Mouse (Mus musculus) neural tube, embryonic 13.5 days (tissue): ENCODE measurements around the gene Ccl22. TPM values are rescaled to one million over a fixed set of nuclear protein-coding genes. Genes with fewer than 3 reads are reported as not detected.

Experiments
- ATAC-seq: fragments of 200-750 bp; cut with Nextera tagmentation; 2 replicates; pipeline ENCODE4 v1.8.0; 2017; ENCODE audit warnings: low read depth, mild to moderate bottlenecking, moderate TSS enrichment, moderate library complexity
- H3K27ac ChIP-seq: fragments of 300-500 bp; sonication (generic); replicated peaks from 2 replicates; pipeline ENCODE4 v1.5.1; 2015; ENCODE audit warnings: moderate library complexity, mild to moderate bottlenecking, inconsistent platforms
- H3K27me3 ChIP-seq: fragments of 300-500 bp; sonication (generic); 2 replicates; pipeline ENCODE4 v1.6.1; 2015; ENCODE audit warnings: mild to moderate bottlenecking, inconsistent platforms
- H3K36me3 ChIP-seq: fragments of 300-500 bp; sonication (generic); 2 replicates; pipeline ENCODE4 v1.6.1; 2015; ENCODE audit warnings: mild to moderate bottlenecking, inconsistent platforms
- H3K4me1 ChIP-seq: fragments of 300-500 bp; sonication (generic); replicated peaks from 2 replicates; pipeline ENCODE4 v1.6.1; 2015; ENCODE audit warnings: inconsistent platforms
- H3K4me2 ChIP-seq: fragments of 300-500 bp; sonication (generic); 2 replicates; pipeline ENCODE4 v1.6.1; 2015; ENCODE audit warnings: inconsistent platforms, mild to moderate bottlenecking, moderate library complexity
- H3K4me3 ChIP-seq: fragments of 300-500 bp; sonication (generic); 2 replicates; pipeline ENCODE4 v1.5.1; 2015; ENCODE audit warnings: mild to moderate bottlenecking, inconsistent platforms
- H3K9ac ChIP-seq: fragments of 300-500 bp; sonication (generic); 2 replicates; pipeline ENCODE4 v1.6.1; 2015; ENCODE audit warnings: moderate library complexity, mild to moderate bottlenecking, inconsistent platforms
- H3K9me3 ChIP-seq: fragments of 300-500 bp; sonication (generic); 2 replicates; pipeline ENCODE4 v1.6.1; 2016; ENCODE audit warnings: inconsistent platforms
- WGBS: fragments of 180-500 bp; shearing (Covaris S2); methylation state at CpG from one replicate; pipeline ENCODE4 v1.1.7; 2015; 5-methylcytosine and 5-hydroxymethylcytosine counted together
- polyA plus RNA-seq: library from polyadenylated mRNA; unstranded; fragments of >200 nt; fragmentation: Nextera tagmentation; extraction: Ambion mirVana; gene quantifications from 2 replicates; pipeline ENCODE4 v1.2.1, GENCODE M21; 2015

The Ccl22 gene
- polyA plus RNA-seq, 1 experiment from 2014 or later: not detected

GRCm38 (mm10) chr8:94781838-94782235 is 36.4 kb downstream of the Ccl22 start:
- Histone ChIP-seq H3K9ac (no peak overlapping the region), H3K27me3 (no peaks in the 10 kb centered on the region), H3K9me3 (no peaks in the 10 kb centered on the region), H3K36me3 (no peaks in the 10 kb centered on the region), H3K4me1 (peaks cover 22% of the 10 kb centered on the region), H3K27ac (no peak overlapping the region), H3K4me2 (no peak overlapping the region), H3K4me3 (no peak overlapping the region)
- peak; percentile 30; the same call in 1 of the 2 replicates for ATAC-seq
- 10% methylated on average over 11 of the region's 11 CpGs for WGBS

DNA sequence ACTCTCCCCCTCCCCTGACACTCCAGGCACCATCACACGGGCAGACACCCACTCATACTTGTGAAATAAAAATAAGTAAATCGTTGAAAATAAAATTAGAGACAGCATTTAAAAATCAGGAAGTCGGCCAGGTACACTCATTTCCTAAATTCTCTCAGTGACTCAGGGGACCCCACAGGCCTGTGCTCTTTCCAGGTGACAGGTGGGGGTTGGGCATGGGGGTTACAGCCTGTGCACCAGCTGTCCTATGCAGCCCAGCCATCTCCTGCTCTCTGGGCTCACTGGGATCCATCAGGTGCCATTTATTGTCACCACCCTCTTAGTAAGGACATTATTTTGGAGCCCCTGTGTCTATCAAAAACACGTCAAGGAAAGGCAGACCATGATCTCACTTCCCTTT is 38.5 kb downstream of the Ccl22 start:
- no peak overlapping the region for H3K4me2 ChIP-seq
- no peaks in the 10 kb centered on the region for H3K36me3 ChIP-seq
- no peaks in the 10 kb centered on the region for H3K27me3 ChIP-seq
- no peak overlapping the region for H3K4me3 ChIP-seq
- H3K9me3 ChIP-seq: no peaks in the 10 kb centered on the region
- no peak overlapping the region for H3K9ac ChIP-seq
- H3K4me1 ChIP-seq: peaks cover 16% of the 10 kb centered on the region
- no peak overlapping the region for H3K27ac ChIP-seq
- 76% methylated on average over 4 of the region's 4 CpGs for WGBS
- ATAC-seq: no peak

- Histone ChIP-seq H3K4me3 (no peak overlapping the region), H3K9me3 (no peaks in the 10 kb centered on the region), H3K27me3 (no peaks in the 10 kb centered on the region), H3K4me2 (no peak overlapping the region), H3K9ac (no peak overlapping the region), H3K27ac (no peak overlapping the region), H3K36me3 (no peaks in the 10 kb centered on the region), H3K4me1 (peaks cover 15% of the 10 kb centered on the region)
- no peak for ATAC-seq
- WGBS: 71% methylated on average over 12 of the region's 12 CpGs
Measured at GRCm38 (mm10) chr8:94785247-94785985, 40.0 kb downstream of the Ccl22 start.

GRCm38 (mm10) chr8:94785995-94786595 is 40.7 kb downstream of the Ccl22 start:
- H3K4me1 ChIP-seq: peaks cover 15% of the 10 kb centered on the region
- WGBS: 69% methylated on average over 6 of the region's 6 CpGs
- no peaks in the 10 kb centered on the region for H3K27me3 ChIP-seq
- no peak overlapping the region for H3K9ac ChIP-seq
- H3K36me3 ChIP-seq: no peaks in the 10 kb centered on the region
- H3K4me3 ChIP-seq: no peak overlapping the region
- ATAC-seq: no peak
- H3K9me3 ChIP-seq: no peaks in the 10 kb centered on the region
- H3K4me2 ChIP-seq: no peak overlapping the region
- no peak overlapping the region for H3K27ac ChIP-seq

DNA sequence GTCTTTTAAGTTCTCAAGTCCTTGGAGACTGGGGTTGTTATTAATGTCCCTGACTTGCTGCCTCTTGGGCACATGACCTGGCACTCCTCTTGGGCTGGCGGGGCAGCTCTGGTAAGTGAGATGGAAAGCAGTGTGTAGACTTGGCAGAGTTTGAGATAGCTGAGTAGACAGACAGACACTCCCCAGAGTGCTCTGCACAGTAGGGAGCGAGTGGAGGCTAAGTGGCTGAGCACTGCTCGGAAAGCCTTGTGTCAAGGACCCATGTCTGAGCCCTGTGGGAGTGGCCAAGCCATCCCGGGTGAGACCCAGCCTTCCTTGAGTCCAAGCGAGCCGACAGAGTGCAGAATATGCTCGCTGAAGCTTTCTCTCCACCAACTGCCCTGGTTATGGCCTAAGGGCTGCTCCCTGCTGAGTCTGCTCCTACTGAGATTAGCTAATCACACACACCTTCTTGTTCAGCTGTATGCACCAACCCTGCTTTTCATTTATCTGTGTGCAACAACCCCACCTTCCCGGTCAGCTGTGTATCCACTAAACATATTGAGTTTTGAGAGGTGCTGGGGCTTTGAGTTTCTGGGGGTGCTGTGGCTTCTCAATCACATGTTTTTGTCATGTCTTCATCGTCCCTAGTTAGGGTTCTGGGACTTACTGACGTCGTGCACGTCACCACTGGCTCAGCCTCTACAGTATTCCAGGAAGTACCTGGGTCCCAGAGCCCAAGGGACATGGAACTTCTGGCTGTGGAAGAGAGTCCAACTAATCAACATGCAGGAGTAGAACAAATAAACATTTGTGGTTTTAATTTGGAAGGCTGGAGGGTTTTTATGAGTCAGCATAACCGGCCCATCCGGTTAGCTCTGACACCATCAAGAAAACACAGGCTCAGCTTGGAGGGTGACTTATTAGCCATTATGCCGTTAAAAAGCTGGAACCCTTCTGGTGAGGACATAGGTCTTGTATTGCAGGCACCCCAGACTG is 42.4 kb downstream of the Ccl22 start:
- Histone ChIP-seq H3K4me2 (no peak overlapping the region), H3K4me1 (0 out of 2 replicates have a peak, but pooled peaks cover 6% of the 10 kb centered on the region), H3K27ac (no peak overlapping the region), H3K36me3 (no peaks in the 10 kb centered on the region), H3K27me3 (no peaks in the 10 kb centered on the region), H3K9ac (no peak overlapping the region), H3K4me3 (no peak overlapping the region), H3K9me3 (no peaks in the 10 kb centered on the region)
- no peak for ATAC-seq
- WGBS: 65% methylated on average over 15 of the region's 15 CpGs

GRCm38 (mm10) chr8:94789256-94789955 is 44.0 kb downstream of the Ccl22 start:
- Histone ChIP-seq H3K9ac (no peak overlapping the region), H3K4me2 (no peak overlapping the region), H3K9me3 (no peaks in the 10 kb centered on the region), H3K36me3 (no peaks in the 10 kb centered on the region), H3K27ac (no peak overlapping the region), H3K4me3 (no peak overlapping the region), H3K27me3 (no peaks in the 10 kb centered on the region), H3K4me1 (0 out of 2 replicates have a peak, but pooled peaks cover 6% of the 10 kb centered on the region)
- no peak for ATAC-seq
- WGBS: 64% methylated on average over 10 of the region's 10 CpGs

DNA sequence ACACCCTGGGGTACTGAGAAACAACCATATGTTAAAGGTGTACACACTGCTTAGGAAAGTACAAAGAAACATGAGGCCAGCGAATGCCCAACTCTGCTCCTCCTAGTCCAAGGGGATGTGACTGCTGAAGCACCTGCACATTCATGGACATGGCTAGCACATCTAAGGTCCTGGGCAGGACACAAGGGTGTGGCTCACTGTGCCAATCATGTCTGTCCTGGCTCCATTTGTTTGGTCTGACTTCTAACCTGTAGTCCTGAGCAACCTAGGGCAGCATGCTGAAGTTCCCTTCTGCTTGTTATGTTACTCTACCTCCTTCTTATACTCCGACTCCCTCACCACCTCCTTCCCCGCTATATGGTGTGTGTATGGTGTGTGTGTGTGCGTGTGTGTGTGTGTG is 49.0 kb downstream of the Ccl22 start:
- Histone ChIP-seq H3K36me3 (no peaks in the 10 kb centered on the region), H3K9me3 (no peaks in the 10 kb centered on the region), H3K9ac (no peak overlapping the region), H3K4me3 (no peak overlapping the region), H3K4me2 (no peak overlapping the region), H3K27ac (no peak overlapping the region), H3K4me1 (no peaks in the 10 kb centered on the region), H3K27me3 (no peaks in the 10 kb centered on the region)
- 93% methylated on average over 4 of the region's 4 CpGs for WGBS
- no peak for ATAC-seq

DNA sequence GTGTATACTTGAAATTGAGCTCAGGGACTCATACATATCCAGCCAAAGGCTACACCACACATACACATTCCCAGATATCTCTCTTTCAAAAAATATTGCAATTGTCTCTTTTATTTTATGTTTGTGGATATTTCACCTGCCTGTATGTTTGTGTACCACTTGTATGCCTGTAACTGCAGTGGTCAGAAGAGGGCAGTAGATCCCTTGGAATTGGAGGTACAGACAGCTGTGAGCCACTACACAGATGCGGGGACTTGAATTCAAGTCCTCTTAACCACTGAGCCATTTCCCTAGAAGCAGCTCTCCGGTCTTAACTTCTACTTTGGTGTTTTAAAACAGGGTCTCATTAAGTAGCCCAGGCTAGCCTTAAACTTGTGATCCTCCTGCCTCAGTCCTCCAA is 49.4 kb downstream of the Ccl22 start:
- Histone ChIP-seq H3K27me3 (no peaks in the 10 kb centered on the region), H3K4me3 (no peak overlapping the region), H3K4me2 (no peak overlapping the region), H3K4me1 (no peaks in the 10 kb centered on the region), H3K27ac (no peak overlapping the region), H3K9ac (no peak overlapping the region), H3K9me3 (no peaks in the 10 kb centered on the region), H3K36me3 (no peaks in the 10 kb centered on the region)
- ATAC-seq: no peak
- 97% methylated on average over 2 of the region's 2 CpGs for WGBS

DNA sequence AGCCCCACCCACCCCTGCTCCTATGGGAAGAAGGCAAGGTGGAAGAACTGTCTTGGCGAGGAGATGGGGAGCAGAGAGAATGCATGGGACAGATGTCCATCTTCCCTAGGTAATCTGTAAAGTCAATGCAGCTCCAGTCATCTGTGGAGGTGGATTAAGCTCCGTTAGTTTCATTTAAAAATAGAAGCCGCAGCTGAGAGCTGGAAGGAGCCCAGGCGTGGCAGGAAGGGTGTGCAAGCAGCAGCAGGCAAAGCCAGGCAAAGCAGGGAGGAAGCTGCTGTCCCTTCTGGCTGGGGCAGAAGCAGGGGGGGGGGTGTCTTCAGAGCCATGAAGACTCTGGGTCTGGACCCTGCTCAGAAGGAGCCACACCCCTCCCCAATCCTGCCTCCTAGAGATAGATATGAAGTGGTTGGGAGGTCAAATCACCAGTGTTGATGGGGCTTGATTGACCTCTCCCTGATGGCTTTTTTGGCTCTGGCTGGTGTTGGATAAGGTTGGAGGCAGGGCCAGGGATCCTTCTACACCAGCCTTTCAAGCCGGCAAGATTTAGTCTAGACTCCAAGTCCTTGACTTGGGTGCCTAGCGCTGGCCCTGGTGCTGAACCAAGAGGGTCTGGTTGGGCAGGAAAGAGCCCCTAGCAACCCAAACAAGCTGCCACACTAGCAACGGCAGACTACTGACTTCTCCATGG is 55.0 kb downstream of the Ccl22 start:
- Histone ChIP-seq H3K9me3 (no peaks in the 10 kb centered on the region), H3K27ac (no peak overlapping the region), H3K9ac (no peak overlapping the region), H3K36me3 (no peaks in the 10 kb centered on the region), H3K4me2 (no peak overlapping the region), H3K4me3 (no peak overlapping the region), H3K4me1 (peaks cover 4% of the 10 kb centered on the region; the same call in 1 of the 2 replicates), H3K27me3 (no peaks in the 10 kb centered on the region)
- no peak for ATAC-seq
- 69% methylated on average over 7 of the region's 7 CpGs for WGBS
